Mouse (Mus musculus) ES-Bruce4 (cell line): ENCODE results near the gene Taok3.

ENCODE experiments used
- CTCF ChIP-seq: IDR thresholded peaks from one replicate; pipeline ENCODE4 v1.8.1; 2011; ENCODE audit warnings: low read depth, low read length
- EP300 ChIP-seq: IDR thresholded peaks from 2 replicates; pipeline ENCODE4 v1.6.1; 2011; ENCODE audit warnings: low read depth, low read length; ENCODE audit not compliant: insufficient read depth

DNA sequence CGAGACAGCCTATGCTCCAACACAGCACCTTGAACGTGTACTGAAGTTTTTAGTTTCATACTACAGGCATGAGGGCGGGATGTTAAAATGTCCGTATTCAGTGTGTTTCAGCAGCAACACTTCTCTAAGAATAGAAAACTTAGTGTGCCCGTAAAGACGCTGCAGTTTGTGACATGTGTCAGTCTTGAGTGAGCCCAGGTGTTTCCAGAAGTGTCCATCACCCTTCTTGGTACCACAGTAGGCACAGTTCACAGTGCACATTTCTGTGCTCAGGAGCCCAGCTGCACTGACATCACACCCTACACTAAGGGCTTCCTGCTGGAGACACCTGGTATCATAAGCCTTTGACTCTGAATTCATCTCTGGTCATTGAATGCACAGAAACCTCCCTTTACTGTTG, 58.6 kb downstream of the Taok3 start:
- TF ChIP-seq CTCF (no peak), EP300 (no peak)
